Mouse (Mus musculus) thymus, adult 18-20 months (tissue): ENCODE measurements around the gene Ctxn1.
A peak's percentile ranks its signal among the peaks of the same experiment; 100 is the strongest.

Experiments
- DNase-seq, 2 experiments: peaks; one replicate each; pipeline ENCODE4 v3.0.0; 2022; ENCODE audit warnings: mixed read lengths in 2 of 2

The Ctxn1 gene

DNA sequence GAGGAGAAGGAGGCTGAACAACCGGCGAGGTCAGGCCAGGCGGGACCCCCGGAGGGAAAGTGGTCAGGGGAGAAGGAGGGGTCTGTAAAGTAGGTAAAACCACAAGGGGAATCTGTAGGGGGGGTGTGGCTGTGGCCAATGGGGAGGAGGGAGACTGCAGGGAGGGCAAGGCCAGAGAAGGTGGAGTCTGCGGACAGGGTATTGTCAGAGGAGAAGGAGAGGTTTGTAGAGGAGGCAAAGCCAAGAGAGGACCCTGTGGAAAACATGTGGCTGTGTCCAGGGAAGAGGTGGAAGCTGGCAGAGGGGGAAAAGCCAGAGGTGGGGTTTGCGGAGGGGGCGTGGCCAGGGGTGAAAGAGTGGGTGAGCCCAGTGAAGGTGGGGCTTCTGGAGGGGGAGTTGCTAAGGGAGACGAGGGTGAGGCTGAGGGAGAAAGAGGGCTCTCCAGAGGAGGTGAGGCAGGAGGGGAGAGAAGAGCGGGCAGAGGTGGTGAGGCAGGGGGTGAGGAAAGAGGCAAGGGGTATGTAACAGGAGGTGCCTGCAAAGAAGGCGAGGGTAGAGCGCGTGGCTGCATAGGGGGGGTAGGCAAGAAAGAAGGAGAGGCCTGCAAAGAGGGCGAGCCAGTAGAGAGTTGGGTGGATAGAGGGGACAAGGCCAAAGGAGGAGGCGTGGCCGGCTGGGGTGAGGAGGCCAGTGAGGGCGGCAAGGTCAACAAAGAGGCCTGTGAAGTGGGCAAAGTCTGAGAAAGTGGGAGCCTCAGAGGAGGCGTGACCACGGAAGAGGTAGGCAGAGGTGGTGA lies 45.7 kb downstream of the Ctxn1 start:
- peak; percentile 48 to 60 for DNase-seq

DNA sequence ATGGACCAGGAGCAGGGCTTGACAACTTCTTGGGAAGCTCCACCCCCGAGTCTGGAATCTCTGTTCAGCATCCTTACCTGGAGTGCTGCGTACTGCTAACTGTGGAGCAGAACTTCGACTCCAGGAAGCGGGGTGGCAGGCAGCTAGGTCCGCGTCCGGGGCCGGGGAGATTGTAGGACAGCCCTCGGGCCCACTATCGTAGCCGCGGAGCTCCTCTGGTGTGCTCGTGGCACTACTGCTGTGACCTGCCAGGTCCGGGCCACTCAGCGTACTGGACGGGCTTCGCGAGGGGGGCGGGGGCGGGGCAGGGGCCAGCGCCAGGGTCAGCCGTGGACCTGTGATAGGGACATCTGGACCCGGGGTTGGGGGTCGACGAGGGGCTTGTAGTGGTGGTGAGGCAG lies 46.3 kb downstream of the Ctxn1 start:
- DNase-seq: no peak

DNA sequence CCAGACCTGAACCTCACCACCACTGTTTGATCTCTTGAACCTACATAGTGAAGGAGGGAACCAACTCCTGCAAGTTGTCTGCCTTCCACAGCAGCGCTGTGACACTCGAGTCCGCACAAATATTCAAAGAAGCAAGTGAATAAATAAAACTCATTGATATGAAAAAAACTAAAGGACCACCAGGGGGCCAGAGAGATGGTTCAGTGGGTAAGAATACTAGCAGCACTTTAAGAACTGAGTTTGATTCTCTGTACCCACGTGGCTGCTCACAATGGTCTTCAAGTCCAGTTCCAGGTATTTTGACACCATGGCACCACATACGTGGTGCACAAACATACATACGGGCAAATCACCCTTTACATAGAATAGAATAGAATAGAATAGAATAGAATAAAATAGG lies 48.0 kb downstream of the Ctxn1 start:
- no peak for DNase-seq
